Mouse (Mus musculus) CD8-positive naive resting alpha-beta T cell, adult 57 days (primary cell): ENCODE data around the gene Adgrg2. TPM values are rescaled to one million over a fixed set of nuclear protein-coding genes. Genes with fewer than 3 reads are reported as not detected.

Source experiments
- total RNA-seq: library from RNA; stranded (reverse); gene quantifications from one replicate; pipeline ENCODE4 v1.2.4, GENCODE M21; 2023

The Adgrg2 gene
- not detected for total RNA-seq

GRCm38 (mm10) chrX:160390464-160390956 lies at the start of gene Adgrg2:
Adgrg2 (plus strand) TSS chrX:160390690.

GRCm38 (mm10) chrX:160502048-160503041 lies 111.9 kb downstream of the Adgrg2 start, which contains the start of gene Phka2:
Phka2 (plus strand) TSS chrX:160502166.

Other genes with a start within 250 kb of the Adgrg2 start
- 19.8 TPM for gene Phka2, start 111.5 kb downstream of the Adgrg2 start, total RNA-seq